Mouse (Mus musculus): Measurements from ENCODE around the gene Gm12253.

- TF ChIP-seq CTCF (IDR thresholded peaks at IDR 0.05; ENCODE audit: low read depth, low read length) (no peak), POLR2A (IDR thresholded peaks at IDR 0.05; ENCODE audit: borderline replicate concordance, low read depth, low read length) (no peak)
Observed at GRCm38 (mm10) chr11:58432259-58432658, at the start of gene Gm12253.
